Mouse (Mus musculus): Measurements from ENCODE around the gene Majin. TPM values are rescaled to one million over a fixed set of nuclear protein-coding genes. Genes with fewer than 3 reads are reported as not detected.

Majin gene
- polyA plus RNA-seq, 1 experiment from 2014 or later = not detected

GRCm38 (mm10) chr19:6204265-6204664 lies 20.1 kb downstream of the Majin start:
- Histone ChIP-seq H3K36me3 (ENCODE audit: control insufficient read depth, insufficient read depth, low read length) (no peaks in the 10 kb centered on the region), H3K27ac (replicated peaks; ENCODE audit: low read depth, low read length) (no peak overlapping the region), H3K27me3 (replicated peaks; ENCODE audit: control insufficient read depth, insufficient read depth, low read length) (no peaks in the 10 kb centered on the region), H3K4me3 (ENCODE audit: low read depth, low read length) (no peak overlapping the region), H3K9me3 (ENCODE audit: control insufficient read depth, low read length) (no peaks in the 10 kb centered on the region), H3K4me2 (ENCODE audit: low read depth, low read length) (no peak overlapping the region), H3K9ac (ENCODE audit: low read depth, low read length) (no peak overlapping the region), H3K4me1 (ENCODE audit: control insufficient read depth, insufficient read depth, low read length) (no peaks in the 10 kb centered on the region)
- WGBS = 75% methylated on average over 2 of the region's 2 CpGs
- ATAC-seq (ENCODE audit: low read depth) = no peak
- DNase-seq (ENCODE audit: low spot score) = no peak

GRCm38 (mm10) chr19:6206716-6207115 lies 22.5 kb downstream of the Majin start:
- no peak overlapping the region for H3K9ac ChIP-seq (ENCODE audit: low read depth, low read length)
- no peaks in the 10 kb centered on the region for H3K36me3 ChIP-seq (ENCODE audit: control insufficient read depth, insufficient read depth, low read length)
- no peak for ATAC-seq (ENCODE audit: low read depth)
- 58% methylated on average over 5 of the region's 5 CpGs for WGBS
- no peak overlapping the region for H3K27ac ChIP-seq (replicated peaks; ENCODE audit: low read depth, low read length)
- H3K9me3 ChIP-seq (ENCODE audit: control insufficient read depth, low read length) = no peaks in the 10 kb centered on the region
- peak; percentile 14 for DNase-seq (ENCODE audit: low spot score)
- H3K27me3 ChIP-seq (replicated peaks; ENCODE audit: control insufficient read depth, insufficient read depth, low read length) = no peaks in the 10 kb centered on the region
- no peak overlapping the region for H3K4me2 ChIP-seq (ENCODE audit: low read depth, low read length)
- no peak overlapping the region for H3K4me3 ChIP-seq (ENCODE audit: low read depth, low read length)
- H3K4me1 ChIP-seq (ENCODE audit: control insufficient read depth, insufficient read depth, low read length) = no peaks in the 10 kb centered on the region

- no peak overlapping the region for H3K4me2 ChIP-seq (ENCODE audit: low read depth, low read length)
- no peak for ATAC-seq (ENCODE audit: low read depth)
- H3K4me1 ChIP-seq (ENCODE audit: control insufficient read depth, insufficient read depth, low read length) = no peaks in the 10 kb centered on the region
- H3K27me3 ChIP-seq (replicated peaks; ENCODE audit: control insufficient read depth, insufficient read depth, low read length) = no peaks in the 10 kb centered on the region
- no peak for DNase-seq (ENCODE audit: low spot score)
- no peaks in the 10 kb centered on the region for H3K36me3 ChIP-seq (ENCODE audit: control insufficient read depth, insufficient read depth, low read length)
- 72% methylated on average over 6 of the region's 6 CpGs for WGBS
- no peak overlapping the region for H3K27ac ChIP-seq (replicated peaks; ENCODE audit: low read depth, low read length)
- no peaks in the 10 kb centered on the region for H3K9me3 ChIP-seq (ENCODE audit: control insufficient read depth, low read length)
- no peak overlapping the region for H3K4me3 ChIP-seq (ENCODE audit: low read depth, low read length)
- no peak overlapping the region for H3K9ac ChIP-seq (ENCODE audit: low read depth, low read length)
Observed at GRCm38 (mm10) chr19:6216046-6216705, 32.0 kb downstream of the Majin start.

DNA sequence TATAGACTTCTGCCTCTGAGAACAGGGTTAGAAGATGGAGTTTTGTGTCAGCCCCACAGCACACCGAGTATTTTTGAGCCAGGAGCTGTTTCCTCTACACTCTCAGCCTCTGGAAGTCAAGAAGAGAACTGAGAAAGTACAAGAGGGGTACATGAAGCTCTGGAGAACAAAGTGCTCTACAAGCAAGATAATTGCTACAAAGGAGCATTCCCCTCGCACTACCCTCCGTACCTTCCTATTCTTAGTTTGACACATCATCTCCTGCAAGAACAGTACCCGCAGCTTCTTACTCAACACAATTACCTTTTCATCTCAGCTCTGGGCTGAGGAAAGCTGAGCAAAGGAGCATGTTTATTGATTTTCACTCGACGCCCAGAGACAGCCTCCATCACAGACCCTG lies 34.4 kb downstream of the Majin start:
- H3K27ac ChIP-seq (replicated peaks; ENCODE audit: low read depth, low read length) = no peak overlapping the region
- no peak overlapping the region for H3K4me2 ChIP-seq (ENCODE audit: low read depth, low read length)
- no peaks in the 10 kb centered on the region for H3K9me3 ChIP-seq (ENCODE audit: control insufficient read depth, low read length)
- no peak overlapping the region for H3K4me3 ChIP-seq (ENCODE audit: low read depth, low read length)
- H3K36me3 ChIP-seq (ENCODE audit: control insufficient read depth, insufficient read depth, low read length) = no peaks in the 10 kb centered on the region
- ATAC-seq (ENCODE audit: low read depth) = no peak
- 55% methylated on average over 6 of the region's 6 CpGs for WGBS
- no peaks in the 10 kb centered on the region for H3K27me3 ChIP-seq (replicated peaks; ENCODE audit: control insufficient read depth, insufficient read depth, low read length)
- H3K9ac ChIP-seq (ENCODE audit: low read depth, low read length) = no peak overlapping the region
- H3K4me1 ChIP-seq (ENCODE audit: control insufficient read depth, insufficient read depth, low read length) = no peaks in the 10 kb centered on the region
- DNase-seq (ENCODE audit: low spot score) = no peak

DNA sequence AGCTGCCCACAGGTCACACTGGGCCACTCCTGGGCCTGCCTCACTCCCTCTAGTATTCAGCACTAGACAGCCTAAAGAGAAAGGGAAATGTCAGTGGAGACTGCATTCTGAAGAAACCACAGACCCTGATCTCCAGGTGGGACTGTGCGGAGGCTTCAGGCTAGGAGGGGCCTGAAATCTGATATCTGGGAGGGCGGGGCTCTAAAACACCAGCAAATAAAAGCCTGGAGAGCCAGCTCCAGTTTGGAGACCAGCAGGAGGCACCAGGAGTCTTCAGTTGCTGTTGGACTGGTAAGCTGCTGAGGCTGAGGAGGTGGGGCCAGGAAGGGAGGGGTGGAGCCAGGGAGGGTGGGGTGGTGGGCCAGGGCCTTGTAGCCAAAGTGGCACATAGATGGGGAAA lies 41.9 kb downstream of the Majin start, which contains the start of gene Gpha2:
TSS of gene Gpha2 (plus strand) at position 246 of the 400 bp plus-strand sequence.
- DNase-seq (ENCODE audit: low spot score) (peak; percentile 74), ATAC-seq (ENCODE audit: low read depth) (peak; percentile 55; the same call in 1 of the 2 replicates)

DNA sequence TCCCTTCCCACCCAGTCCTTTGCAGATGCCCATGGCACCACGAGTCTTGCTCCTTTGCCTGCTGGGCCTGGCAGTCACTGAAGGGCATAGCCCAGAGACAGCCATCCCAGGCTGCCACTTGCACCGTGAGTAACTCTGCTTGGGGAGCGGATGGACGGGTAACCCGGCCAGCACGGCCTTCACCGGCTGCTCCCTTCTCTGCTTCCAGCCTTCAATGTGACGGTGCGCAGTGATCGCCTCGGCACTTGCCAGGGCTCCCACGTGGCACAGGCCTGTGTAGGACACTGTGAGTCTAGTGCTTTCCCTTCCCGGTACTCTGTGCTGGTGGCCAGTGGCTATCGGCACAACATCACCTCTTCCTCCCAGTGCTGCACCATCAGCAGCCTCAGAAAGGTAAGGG lies 42.6 kb downstream of the Majin start:
- WGBS = 94% methylated on average over 11 of the region's 14 CpGs
- Histone ChIP-seq H3K4me3 (ENCODE audit: low read depth, low read length) (no peak overlapping the region), H3K27ac (replicated peaks; ENCODE audit: low read depth, low read length) (no peak overlapping the region), H3K4me1 (ENCODE audit: control insufficient read depth, insufficient read depth, low read length) (no peaks in the 10 kb centered on the region), H3K4me2 (ENCODE audit: low read depth, low read length) (no peak overlapping the region), H3K36me3 (ENCODE audit: control insufficient read depth, insufficient read depth, low read length) (peaks cover 49% of the 10 kb centered on the region), H3K9me3 (ENCODE audit: control insufficient read depth, low read length) (no peaks in the 10 kb centered on the region), H3K27me3 (replicated peaks; ENCODE audit: control insufficient read depth, insufficient read depth, low read length) (no peaks in the 10 kb centered on the region), H3K9ac (ENCODE audit: low read depth, low read length) (no peak overlapping the region)
- DNase-seq (ENCODE audit: low spot score) (no peak), ATAC-seq (ENCODE audit: low read depth) (no peak)

More for the DNA sequence above, 41.9 kb downstream of the Majin start, which contains the start of gene Gpha2:
- H3K4me2 ChIP-seq (ENCODE audit: low read depth, low read length) = no peak within 1 kb of the TSS
- H3K4me3 ChIP-seq (ENCODE audit: low read depth, low read length) = no peak within 1 kb of the TSS
- H3K27me3 ChIP-seq (replicated peaks; ENCODE audit: control insufficient read depth, insufficient read depth, low read length) = no peaks in the 10 kb centered on the region
- H3K9me3 ChIP-seq (ENCODE audit: control insufficient read depth, low read length) = no peaks in the 10 kb centered on the region
- 17% methylated on average over 2 of the region's 2 CpGs for WGBS
- no peak within 1 kb of the TSS for H3K9ac ChIP-seq (ENCODE audit: low read depth, low read length)
- no peak within 1 kb of the TSS; the same call in 1 of the 2 replicates for H3K27ac ChIP-seq (replicated peaks; ENCODE audit: low read depth, low read length)
- H3K36me3 ChIP-seq (ENCODE audit: control insufficient read depth, insufficient read depth, low read length) = peaks cover 43% of the 10 kb centered on the region
- H3K4me1 ChIP-seq (ENCODE audit: control insufficient read depth, insufficient read depth, low read length) = no peaks in the 10 kb centered on the region

GRCm38 (mm10) chr19:6227864-6228263 lies 43.7 kb downstream of the Majin start:
- no peak overlapping the region for H3K27ac ChIP-seq (replicated peaks; ENCODE audit: low read depth, low read length)
- no peaks in the 10 kb centered on the region for H3K9me3 ChIP-seq (ENCODE audit: control insufficient read depth, low read length)
- H3K27me3 ChIP-seq (replicated peaks; ENCODE audit: control insufficient read depth, insufficient read depth, low read length) = no peaks in the 10 kb centered on the region
- 88% methylated on average over 3 of the region's 4 CpGs for WGBS
- H3K4me3 ChIP-seq (ENCODE audit: low read depth, low read length) = no peak overlapping the region
- H3K4me1 ChIP-seq (ENCODE audit: control insufficient read depth, insufficient read depth, low read length) = no peaks in the 10 kb centered on the region
- H3K9ac ChIP-seq (ENCODE audit: low read depth, low read length) = no peak overlapping the region
- no peak for ATAC-seq (ENCODE audit: low read depth)
- peaks cover 58% of the 10 kb centered on the region for H3K36me3 ChIP-seq (ENCODE audit: control insufficient read depth, insufficient read depth, low read length)
- DNase-seq (ENCODE audit: low spot score) = no peak
- H3K4me2 ChIP-seq (ENCODE audit: low read depth, low read length) = no peak overlapping the region

- H3K4me1 ChIP-seq (ENCODE audit: control insufficient read depth, insufficient read depth, low read length) = peaks cover 7% of the 10 kb centered on the region
- no peak overlapping the region for H3K4me2 ChIP-seq (ENCODE audit: low read depth, low read length)
- no peak for ATAC-seq (ENCODE audit: low read depth)
- WGBS = 83% methylated on average over 4 of the region's 4 CpGs
- DNase-seq (ENCODE audit: low spot score) = no peak
- no peaks in the 10 kb centered on the region for H3K9me3 ChIP-seq (ENCODE audit: control insufficient read depth, low read length)
- no peak overlapping the region for H3K27ac ChIP-seq (replicated peaks; ENCODE audit: low read depth, low read length)
- H3K9ac ChIP-seq (ENCODE audit: low read depth, low read length) = no peak overlapping the region
- H3K36me3 ChIP-seq (ENCODE audit: control insufficient read depth, insufficient read depth, low read length) = peaks cover 69% of the 10 kb centered on the region
- no peak overlapping the region for H3K4me3 ChIP-seq (ENCODE audit: low read depth, low read length)
- H3K27me3 ChIP-seq (replicated peaks; ENCODE audit: control insufficient read depth, insufficient read depth, low read length) = no peaks in the 10 kb centered on the region
Observed at GRCm38 (mm10) chr19:6230411-6230810, 46.2 kb downstream of the Majin start.

- H3K27me3 ChIP-seq (replicated peaks; ENCODE audit: control insufficient read depth, insufficient read depth, low read length) = no peaks in the 10 kb centered on the region
- no peak overlapping the region for H3K9ac ChIP-seq (ENCODE audit: low read depth, low read length)
- H3K4me3 ChIP-seq (ENCODE audit: low read depth, low read length) = no peak overlapping the region
- H3K27ac ChIP-seq (replicated peaks; ENCODE audit: low read depth, low read length) = no peak overlapping the region
- no peak overlapping the region for H3K4me2 ChIP-seq (ENCODE audit: low read depth, low read length)
- H3K36me3 ChIP-seq (ENCODE audit: control insufficient read depth, insufficient read depth, low read length) = peaks cover 69% of the 10 kb centered on the region
- 92% methylated on average over 2 of the region's 2 CpGs for whole genome bisulfite sequencing
- DNase-seq (ENCODE audit: low spot score) (no peak), ATAC-seq (ENCODE audit: low read depth) (no peak)
- H3K4me1 ChIP-seq (ENCODE audit: control insufficient read depth, insufficient read depth, low read length) = peaks cover 7% of the 10 kb centered on the region
- no peaks in the 10 kb centered on the region for H3K9me3 ChIP-seq (ENCODE audit: control insufficient read depth, low read length)
Observed at GRCm38 (mm10) chr19:6231036-6231435, 46.8 kb downstream of the Majin start.

Measured in embryonic facial prominence, embryonic 14.5 days (tissue).